Mouse (Mus musculus) mature B cell (primary cell): ENCODE results near the gene Rufy4.

Source experiments
- in situ Hi-C: fragments of 300-500 bp; cut with MboI; formaldehyde crosslinking; loops from 2 replicates; pipeline ENCODE4 v1.14.3; 2019

The Rufy4 gene

DNA sequence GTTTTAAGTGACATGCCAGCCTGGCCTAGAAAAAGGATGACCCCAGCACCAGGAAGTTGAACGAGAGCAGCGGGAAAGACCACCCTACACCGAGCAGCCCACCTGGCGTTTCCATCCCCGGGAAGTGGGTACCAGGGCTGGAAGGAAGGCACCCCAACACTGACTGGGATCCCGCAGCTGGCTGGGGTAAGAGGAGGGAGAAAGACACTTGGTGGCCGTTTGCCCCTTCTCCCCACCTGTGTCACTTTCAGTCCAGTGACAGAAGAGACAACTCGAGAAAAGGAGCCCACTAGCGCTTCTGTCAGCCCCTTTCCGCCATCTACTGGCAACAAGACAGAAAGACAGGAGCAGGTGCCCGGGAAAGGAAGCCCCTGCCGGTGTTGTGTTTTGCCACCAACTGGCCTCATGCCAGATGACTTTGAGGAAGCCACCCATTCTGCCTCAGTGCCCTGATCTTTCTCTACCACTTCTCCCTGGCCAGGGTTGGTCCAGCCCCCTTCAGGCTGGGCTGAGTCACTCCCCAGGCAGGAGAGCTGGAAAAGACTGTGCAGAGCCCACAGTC is at the start of gene Rufy4:
Rufy4 (plus strand) TSS at position 551 of the 562 bp plus-strand sequence.
- in situ Hi-C loops, result no loop called here

DNA sequence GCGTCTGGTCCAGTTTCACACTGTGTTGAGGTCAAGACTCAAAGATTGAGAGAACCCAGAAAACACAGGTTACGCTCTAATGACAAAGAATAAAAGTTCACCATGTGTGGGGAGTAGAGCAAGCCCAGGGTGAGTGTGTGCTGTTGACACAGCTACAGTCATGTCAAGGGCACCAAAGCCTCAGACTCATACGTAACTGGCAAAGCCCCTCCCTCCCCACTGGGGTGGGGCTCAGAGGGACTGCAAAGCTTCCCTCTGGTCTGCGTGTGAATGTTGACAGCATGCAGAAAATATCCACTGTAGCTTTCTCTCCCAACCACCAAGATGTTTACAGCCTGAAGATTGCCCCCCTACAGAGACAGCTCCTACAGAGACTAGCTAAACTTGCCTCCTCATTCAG is 49.1 kb upstream of the Rufy4 start:
- in situ Hi-C loops, result no loop called here

DNA sequence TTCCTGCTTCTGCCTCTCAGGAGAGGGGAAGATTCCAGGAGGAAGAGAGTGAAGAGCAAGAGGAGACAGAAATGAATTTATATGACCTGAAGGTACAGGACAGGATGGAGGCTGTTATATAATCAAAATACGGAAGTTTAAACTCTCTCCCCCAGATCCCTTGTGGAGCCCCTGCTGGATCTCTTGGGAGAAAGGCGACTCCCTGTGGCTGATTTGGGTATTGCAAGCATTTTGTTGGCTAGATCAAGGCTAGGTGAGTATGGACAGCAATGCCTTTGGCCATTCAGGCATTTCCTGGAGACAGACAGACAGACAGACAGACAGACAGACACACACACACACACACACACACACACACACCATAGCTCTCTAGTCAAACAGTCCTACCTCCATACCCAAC is 48.0 kb upstream of the Rufy4 start:
- in situ Hi-C loops, result no loop called here

DNA sequence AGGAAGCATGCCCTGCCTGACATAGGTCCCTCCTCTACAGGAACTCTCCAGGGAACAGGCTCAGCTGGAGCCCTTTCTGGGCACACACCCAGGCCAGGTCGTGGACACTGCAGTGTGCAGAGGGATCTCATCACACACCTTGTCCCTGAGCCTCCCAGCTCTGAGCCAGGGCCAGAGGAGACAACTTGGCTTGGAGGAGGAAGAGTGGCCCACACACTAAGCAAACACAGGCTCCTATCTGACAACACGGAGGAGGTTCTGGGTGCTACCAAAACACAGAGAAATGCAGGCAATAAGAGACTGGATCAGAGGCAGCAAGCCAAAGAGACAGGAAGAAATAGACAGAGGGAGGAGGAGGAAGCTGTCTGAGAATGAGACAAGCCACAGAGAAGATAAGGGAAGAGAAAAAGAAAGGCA is 43.8 kb upstream of the Rufy4 start:
- in situ Hi-C loops, result no loop called here

DNA sequence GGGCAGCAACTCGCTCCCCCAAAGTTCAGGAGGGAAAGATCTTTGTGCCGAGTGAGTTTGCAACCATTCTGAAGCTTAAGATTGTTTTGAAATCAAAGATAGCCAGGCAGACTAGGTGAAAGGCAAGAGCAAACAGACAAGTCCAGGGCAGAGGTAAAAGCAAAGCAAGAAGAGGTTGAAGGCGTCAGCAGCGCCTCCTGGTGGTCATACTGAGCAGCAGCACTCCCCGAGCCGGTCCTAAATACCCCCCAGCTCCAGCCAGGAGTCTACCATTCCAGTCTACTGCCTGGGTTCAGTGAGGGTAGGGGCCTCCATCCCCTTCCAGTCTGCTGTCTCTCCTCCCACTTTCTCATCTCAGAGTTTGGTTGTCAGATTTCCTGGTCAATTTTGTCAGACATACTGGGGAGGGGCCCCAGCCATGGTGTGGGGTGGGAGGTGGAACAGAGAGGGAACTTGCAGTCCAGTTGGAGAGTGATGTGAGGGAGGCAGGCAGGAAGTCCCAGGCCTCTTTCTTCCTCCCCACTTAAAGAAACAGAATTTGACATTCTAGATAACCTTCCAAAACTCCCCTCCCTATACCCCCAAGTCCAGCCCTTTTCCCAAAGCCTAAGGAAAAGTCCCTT is 42.4 kb upstream of the Rufy4 start:
- in situ Hi-C loops, result no loop called here

DNA sequence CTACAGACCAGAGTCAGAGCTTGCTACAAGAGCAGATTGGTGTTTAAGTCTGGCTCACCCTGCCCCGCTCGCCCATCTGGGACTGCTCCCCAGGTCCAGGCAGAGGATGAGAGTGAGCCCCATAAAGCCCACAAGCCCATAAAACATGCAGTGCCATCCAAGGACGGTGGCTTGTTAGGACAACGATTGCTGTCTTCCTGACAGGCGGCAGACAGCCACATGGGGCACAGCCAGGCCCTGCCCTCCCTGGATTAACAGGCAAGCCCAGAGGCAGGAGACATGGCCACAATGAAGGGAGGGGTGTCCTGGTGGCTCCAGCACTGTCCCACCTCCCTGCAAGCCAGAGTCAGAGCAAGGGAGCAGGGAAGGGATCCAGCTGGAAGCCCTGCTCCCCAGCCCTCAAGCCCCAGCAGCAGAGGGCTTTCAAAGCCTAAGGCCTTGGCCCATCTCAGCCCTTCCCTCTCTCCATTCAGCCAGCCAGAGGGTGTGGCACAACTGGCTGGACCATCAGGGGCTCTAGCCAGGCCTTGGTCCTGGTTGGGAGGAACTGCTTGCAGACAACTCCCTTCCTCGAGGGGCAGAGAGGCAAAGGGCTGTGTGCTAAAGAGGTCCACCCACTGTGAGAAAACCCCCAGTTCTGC is 41.2 kb upstream of the Rufy4 start:
- in situ Hi-C loops, result no loop called here

DNA sequence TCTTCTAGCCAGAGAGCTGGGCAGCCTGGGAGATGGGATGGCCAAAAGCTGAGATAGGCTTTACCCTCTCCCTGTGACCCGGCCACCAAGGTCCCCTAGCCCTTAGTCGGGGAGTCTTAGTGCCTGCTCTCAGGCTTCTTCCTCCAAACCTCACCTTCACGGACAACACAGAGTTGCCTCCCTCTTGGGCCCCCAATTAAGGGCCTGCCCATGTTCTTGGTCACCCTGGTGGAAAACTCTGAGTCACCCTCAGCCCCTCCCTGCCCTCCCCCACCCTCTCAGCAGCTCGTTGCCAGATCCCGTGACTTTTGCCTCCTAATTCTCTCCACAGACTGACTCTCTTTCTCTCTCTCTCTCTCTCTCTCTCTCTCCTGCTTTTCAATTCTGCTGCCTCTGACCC is 40.6 kb upstream of the Rufy4 start:
- in situ Hi-C loops, result no loop called here

DNA sequence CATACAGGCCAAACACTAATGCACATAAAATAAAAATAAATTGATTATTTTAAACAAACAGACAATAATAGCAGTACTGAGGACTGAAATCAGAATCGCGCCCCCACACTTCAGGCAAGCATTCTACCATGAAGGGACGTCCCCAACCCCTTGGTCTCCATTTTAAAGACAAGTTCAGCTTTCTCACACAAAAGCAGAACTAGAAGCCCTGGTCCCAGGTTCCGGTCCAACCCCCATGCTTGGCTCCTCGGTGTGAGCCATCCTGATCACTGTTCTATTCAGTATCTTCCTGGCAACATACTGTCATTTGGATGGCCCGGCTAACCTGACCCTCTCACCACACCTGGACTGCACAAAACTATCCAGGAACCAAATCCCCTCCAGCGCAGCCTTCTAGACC is 39.8 kb upstream of the Rufy4 start:
- in situ Hi-C loops, result no loop called here

DNA sequence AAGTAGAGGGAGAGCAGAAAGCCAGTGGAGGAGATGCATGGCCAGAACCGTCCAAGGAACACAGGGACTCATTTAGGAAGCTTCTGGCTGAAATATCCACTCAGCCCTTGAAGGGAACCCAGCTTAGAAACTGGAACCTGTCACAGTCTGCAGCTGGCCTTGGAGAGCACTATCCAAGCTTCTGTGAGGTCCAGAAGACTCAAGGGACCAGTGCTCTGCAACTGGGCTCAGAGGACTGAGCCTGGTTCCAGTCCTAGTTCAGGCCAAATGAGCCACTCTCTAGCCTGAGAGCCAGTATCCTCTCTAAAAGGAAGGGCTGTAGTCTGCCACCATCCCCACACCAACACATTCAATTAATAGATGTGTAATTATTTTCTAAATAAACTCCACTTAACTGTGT is 36.8 kb upstream of the Rufy4 start:
- in situ Hi-C loops, result no loop called here

DNA sequence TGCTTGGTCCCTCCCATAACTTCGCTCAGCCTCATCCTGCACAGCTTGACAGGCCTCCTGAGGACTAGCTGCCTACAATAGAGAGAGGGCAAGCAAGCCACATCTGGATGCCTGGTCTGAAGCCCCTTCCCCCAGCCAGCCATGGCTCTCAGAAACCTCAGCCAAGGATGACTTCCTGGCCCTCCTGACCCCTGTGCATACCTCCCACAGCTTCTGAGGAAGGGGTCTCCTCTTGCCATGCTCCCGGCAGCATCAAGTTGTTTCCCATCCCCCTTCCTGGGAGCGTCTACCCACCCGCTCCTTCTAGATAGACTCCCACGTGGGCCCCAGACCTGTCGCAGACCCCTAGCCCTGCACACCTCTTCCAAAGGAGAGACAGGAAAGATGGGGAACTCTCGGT is 35.0 kb upstream of the Rufy4 start:
- in situ Hi-C loops, result no loop called here

DNA sequence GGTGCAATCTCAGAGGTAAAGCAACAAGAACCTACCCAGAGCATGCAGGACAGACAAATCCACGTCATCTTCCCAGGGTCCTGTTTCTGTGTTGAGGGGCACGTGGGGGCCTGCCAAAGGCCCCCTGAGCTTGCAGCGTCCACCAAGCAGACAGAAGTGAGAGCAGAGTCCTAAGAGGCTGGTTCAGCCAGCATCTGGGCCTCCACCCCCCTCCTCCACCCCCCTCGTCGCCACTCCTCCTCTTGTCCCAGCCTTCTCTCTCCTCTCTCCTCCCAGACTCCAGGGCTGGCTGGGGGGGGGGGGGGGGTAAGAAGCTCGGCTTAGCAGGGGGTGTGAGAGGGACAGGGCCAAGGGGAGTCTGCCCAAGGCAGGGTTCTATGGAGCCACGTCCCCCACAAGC is 34.2 kb upstream of the Rufy4 start:
- in situ Hi-C loops, result no loop called here

DNA sequence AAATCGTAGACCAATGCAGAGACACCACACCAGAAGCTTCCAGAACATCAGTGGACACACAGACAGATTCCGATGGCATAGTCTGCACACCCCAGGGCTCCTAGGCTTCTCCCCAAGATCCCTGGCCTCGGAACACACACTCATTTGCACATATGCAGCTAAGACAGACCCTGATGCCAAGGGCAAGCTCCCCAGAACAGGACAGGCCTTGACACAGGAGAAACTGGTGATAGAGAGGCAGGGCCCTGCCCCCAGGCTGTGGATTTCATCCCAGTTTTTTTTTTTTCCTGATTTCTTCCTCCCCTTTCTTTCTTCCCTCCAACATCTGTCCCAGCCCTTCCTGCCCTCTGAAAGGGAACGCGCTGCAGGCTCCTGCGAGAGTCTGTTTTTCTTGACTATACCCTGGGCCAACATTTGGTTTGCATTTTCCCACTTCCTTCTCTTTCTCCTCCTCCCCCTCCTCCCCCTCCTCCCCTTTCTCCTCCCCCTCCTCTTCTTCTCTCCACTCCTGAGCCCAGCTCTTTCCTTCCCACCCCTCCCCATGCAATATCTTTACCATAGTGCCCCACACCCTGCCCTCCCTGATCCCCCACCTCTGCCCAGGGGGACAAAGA is 33.6 kb upstream of the Rufy4 start:
- in situ Hi-C loops, result no loop called here

DNA sequence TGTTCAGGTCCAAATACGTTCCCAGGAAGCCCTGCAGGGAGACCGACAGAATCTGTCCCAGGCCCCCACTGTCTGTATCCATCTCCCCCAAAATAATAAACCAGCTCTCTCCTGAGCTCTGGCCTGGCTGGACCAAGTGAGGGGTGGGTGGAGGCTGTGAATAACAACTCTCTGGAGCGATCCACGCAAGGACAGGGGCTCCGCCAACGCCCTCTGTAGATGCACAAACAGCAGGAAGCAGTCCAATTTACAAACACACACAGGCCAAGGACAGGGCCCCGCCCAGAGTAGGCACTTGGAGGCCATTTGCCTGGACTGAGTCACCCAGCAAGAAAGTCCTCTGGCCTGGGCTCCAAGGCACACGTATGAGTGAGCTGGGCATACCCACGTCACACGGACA is 33.1 kb upstream of the Rufy4 start:
- in situ Hi-C loops, result no loop called here

DNA sequence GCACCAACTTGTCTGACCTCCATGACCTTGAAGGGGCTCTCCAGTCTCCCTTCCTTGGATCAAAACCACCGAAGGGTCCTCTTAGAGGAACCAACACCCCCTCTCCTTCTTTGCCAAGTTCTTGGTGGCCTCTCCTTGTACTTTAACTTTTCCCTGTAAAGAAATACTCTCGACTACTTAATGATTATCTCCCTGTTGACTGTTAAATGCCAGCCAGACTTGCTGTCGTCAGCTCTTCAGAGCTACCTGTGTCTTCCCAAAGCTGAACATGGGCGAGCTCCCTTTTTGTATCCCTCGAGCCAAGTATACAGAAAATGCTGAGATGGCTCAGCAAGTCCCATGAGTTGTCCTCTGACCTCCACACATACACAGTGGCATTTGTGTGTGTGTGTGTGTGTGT is 31.9 kb upstream of the Rufy4 start:
- in situ Hi-C loops, result no loop called here

DNA sequence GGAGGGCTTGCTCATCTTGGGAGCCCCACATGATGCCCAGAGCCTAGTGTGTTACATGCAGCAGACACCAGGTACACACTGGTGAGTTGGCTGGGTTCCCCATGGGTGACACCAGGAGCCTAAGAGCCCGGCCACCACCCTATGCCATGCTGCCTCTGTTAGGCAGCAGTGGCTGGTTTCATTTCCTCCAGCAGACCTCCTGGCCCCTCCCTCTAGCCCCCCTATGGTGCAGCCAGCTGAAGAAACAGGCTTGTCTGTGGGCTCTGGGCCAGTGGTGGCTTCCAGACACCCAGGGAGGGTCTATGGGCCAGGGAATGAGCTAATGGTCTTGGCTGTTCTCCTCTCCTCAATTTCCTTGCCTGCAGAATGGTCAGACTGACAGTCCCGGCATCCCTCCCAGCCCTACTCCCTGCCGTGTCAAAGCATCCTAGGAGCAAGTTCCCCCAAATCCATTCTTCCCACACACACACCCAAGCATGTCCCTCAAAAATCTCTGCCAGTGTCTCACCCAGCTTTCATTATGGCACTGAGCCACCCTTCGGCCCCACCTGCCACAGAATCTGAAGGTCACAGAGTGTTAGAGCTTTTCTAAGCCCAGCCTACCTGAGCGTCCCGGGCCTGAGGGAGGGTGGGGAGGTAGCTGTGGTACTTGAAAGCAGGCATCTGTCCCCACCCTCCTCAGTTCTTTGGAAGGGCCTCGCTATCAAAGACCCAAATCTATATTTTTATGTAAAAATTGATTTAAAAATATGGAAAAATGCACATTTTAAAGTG is 30.7 kb upstream of the Rufy4 start:
- in situ Hi-C loops, result no loop called here

DNA sequence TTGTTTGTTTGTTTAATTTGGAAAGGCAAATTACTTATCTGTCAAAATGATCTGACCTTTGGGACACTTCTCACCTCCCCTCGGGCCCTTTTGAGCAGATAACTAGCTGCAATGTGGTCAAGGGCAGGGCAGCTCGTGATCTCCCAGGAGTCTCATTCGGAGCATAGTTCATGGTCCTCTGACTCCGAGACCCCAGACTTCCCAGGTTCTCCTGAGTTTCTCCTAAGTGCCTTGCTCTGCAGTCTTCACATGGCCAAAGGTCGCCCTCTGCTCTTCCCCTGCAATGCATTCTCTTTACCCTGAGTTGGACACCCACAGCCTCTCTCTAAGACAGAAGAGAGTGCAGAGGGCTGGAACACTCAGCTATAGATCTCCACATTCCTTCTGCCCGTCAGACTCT is 30.0 kb upstream of the Rufy4 start:
- in situ Hi-C loops, result no loop called here

DNA sequence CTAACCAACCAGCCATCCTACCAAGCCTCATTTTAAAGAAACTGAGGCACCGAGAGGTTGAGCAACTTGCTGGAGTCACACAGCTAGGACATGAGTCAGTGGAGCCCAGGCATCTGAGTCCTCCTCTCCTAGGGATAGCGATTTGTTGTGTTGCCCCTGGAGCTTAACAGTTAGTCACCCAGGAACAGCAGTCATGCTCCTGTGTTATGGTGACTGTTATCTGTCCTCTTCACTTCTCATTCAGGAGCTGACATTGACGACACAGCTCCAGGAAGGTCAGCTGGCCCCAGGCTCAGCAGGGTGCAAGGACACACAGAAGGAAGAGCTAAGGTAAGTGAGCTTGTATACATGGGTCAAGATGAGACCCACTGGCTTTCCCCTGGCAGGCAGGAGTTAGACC is 29.6 kb upstream of the Rufy4 start:
- in situ Hi-C loops, result no loop called here

DNA sequence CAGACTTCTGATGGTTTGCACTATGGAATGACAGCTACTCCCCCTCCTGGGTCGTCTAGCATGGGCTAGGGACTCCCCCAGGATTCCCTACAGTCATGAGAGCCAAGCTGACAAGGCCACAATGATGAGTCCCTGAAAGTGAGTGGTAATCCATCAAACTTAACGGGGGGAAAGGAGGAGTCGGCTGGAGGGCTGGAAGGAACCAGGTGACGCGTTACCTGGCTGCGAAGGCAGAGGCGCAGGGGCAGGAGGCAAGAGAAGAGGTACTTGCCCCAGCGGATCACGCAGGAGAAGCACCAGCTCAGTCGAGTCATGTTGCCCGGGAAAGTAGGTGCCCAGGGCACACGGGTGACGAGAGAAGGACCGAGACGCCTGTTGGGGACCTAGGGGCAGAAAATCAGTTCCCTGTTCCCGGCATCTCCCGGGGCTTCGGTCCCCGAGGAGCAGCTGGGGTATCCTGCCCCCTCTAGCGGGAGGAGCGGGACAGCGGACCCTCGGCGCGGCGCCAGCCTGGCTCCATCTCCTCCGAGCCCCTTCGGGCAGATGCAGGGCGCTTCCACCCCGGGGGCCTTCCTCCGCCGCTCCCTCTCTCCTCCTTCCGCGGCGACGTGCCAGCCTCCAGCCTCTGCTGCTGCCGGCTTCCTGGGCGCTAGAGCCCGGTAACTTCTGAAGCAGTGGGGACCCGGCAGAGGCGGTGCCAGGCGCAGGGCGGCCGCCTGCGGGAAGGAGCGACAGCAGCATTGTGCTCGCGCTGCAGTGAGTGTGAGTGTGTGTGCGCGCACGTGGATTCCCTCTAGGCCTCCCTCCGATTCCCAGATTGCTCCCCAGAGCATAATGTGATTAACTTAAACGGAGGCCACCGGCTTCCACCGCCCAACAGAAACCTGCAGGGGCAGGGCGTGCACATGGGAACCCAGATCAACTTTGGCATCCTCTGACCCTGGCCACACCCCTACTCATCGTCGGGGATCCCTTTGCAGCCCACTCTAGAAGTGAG is 27.0 kb upstream of the Rufy4 start:
- in situ Hi-C loops, result no loop called here

DNA sequence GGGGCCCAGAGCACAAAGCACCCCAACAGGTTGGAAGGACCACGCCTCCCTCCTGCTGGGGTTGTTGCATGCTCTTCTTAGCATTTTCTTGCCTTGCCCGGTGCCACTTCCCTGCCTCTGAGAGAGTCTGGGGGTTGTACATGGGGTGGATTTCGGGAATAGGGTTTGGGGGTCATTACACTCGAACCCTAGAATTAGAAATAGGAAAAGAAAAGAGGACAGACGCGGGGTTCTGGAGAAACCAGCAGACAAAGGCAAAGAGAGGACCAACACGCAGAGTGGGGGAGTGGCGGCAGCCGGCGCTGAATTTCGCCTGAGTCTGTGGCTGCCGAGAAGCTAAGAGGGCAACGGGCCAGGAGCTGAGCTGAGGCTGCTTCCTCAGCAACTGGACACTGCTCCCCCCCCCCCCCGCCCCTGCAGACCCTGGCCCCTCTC is 26.3 kb upstream of the Rufy4 start:
- in situ Hi-C loops, result no loop called here

DNA sequence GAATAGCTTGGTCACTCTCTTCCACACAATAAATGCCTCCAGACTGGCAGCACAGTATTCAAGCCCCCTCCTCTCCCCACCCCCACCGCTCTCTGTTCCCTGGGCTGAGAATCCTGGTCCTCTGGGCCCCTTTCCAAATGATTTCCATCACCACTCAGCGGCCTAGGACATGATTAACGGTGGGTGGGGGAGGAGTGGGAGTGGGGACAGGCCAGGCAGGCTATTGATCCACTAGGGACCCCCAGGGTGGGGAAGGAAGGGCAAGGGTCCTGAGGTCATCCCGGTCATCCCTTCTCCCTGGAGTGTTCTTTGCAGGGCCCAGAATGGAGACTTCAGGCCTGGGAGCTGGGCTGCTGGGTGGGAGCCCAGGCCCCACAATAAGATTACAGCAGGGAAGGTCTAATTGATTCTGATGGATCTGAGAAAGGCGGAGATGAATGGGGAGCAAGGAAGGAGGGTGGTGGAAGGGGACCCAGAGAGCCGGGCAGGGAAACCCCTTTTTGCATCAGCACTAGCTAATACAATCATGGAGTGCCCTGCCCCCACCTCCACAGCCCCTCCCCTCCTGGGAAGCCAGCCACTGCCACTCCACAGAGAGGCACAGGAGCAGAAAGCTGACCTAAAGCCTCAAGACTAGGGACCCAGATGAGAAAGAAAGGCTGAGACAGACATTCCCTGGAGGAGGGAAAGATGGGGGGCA is 21.5 kb upstream of the Rufy4 start:
- in situ Hi-C loops, result no loop called here

DNA sequence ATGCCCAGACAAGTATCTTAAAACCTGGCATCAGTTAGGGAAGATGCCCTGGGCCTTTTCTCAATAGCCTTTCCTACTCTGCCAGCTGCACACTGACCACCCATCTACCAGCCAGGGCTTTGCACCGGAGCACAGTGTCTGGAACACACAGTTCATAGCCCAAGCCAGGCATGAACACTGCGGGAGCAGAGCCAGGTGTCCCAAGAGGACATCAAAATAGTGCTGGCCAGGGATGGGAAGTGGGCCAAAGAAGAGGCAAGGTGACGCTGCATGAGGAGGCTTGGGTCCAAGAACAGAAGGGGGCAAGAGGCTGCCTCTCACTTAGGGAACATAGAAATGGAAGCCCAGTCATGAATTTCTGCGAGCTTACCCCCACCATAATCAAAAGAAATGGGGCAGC is 19.7 kb upstream of the Rufy4 start:
- in situ Hi-C loops, result no loop called here
